Mouse (Mus musculus): Measurements from ENCODE around the gene Eepd1.

DNA sequence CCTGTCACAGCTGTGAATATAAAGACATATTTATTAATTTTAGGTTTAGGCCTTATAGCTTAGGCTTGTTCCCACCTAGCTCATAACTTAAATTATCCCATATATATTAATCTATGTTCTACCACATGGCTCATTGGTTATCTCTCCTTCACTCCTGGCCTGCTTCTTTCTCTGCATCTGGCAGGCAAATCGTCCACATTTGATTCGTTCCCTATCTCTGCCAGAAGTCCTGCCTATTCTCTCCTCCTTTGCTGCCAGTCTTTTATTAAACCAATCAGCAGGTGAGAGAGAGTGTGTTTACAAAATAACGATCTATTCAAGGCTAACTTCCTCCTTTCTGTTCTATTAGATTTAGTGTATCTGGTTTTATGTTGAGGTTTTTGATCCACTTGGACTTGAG lies 77.5 kb downstream of the Eepd1 start:
- TF ChIP-seq CTCF (IDR thresholded peaks at IDR 0.05; ENCODE audit: extremely low read depth, insufficient read depth, insufficient read length, insufficient replicate concordance), result no peak
- TF ChIP-seq POLR2A (IDR thresholded peaks at IDR 0.05; ENCODE audit: low read depth, low read length), result no peak

Data from spleen, adult 2 months (tissue).